Mouse (Mus musculus): ENCODE measurements around the gene Mta2. TPM values are rescaled to one million over a fixed set of nuclear protein-coding genes. Genes with fewer than 3 reads are reported as not detected.

Mta2 gene
- polyA plus RNA-seq, 1 experiment from 2014 or later: 91.3 TPM

GRCm38 (mm10) chr19:8903412-8903811, 38.3 kb upstream of the Mta2 start:
- Histone ChIP-seq H3K36me3 (ENCODE audit: control insufficient read depth, insufficient read depth, low read length) (peaks cover 22% of the 10 kb centered on the region), H3K9ac (ENCODE audit: low read depth, low read length) (no peak overlapping the region), H3K4me2 (ENCODE audit: low read length) (no peak overlapping the region), H3K4me3 (ENCODE audit: low read length) (no peak overlapping the region), H3K9me3 (ENCODE audit: control insufficient read depth, low read length) (no peaks in the 10 kb centered on the region), H3K27me3 (replicated peaks; ENCODE audit: control insufficient read depth, insufficient read depth, low read length) (no peaks in the 10 kb centered on the region), H3K4me1 (ENCODE audit: control insufficient read depth, insufficient read depth, low read depth, low read length) (peaks cover 9% of the 10 kb centered on the region), H3K27ac (ENCODE audit: low read depth, low read length) (no peak overlapping the region)
- 95% methylated on average over 5 of the region's 5 CpGs for WGBS
- no peak for ATAC-seq

GRCm38 (mm10) chr19:8908531-8908930, 33.1 kb upstream of the Mta2 start:
- H3K27me3 ChIP-seq (replicated peaks; ENCODE audit: control insufficient read depth, insufficient read depth, low read length): no peaks in the 10 kb centered on the region
- H3K9me3 ChIP-seq (ENCODE audit: control insufficient read depth, low read length): no peaks in the 10 kb centered on the region
- H3K9ac ChIP-seq (ENCODE audit: low read depth, low read length): no peak overlapping the region
- no peak overlapping the region for H3K4me2 ChIP-seq (ENCODE audit: low read length)
- H3K36me3 ChIP-seq (ENCODE audit: control insufficient read depth, insufficient read depth, low read length): peaks cover 58% of the 10 kb centered on the region
- H3K27ac ChIP-seq (ENCODE audit: low read depth, low read length): no peak overlapping the region
- WGBS: 93% methylated on average over 6 of the region's 6 CpGs
- no peaks in the 10 kb centered on the region for H3K4me1 ChIP-seq (ENCODE audit: control insufficient read depth, insufficient read depth, low read depth, low read length)
- ATAC-seq: no peak
- no peak overlapping the region for H3K4me3 ChIP-seq (ENCODE audit: low read length)

DNA sequence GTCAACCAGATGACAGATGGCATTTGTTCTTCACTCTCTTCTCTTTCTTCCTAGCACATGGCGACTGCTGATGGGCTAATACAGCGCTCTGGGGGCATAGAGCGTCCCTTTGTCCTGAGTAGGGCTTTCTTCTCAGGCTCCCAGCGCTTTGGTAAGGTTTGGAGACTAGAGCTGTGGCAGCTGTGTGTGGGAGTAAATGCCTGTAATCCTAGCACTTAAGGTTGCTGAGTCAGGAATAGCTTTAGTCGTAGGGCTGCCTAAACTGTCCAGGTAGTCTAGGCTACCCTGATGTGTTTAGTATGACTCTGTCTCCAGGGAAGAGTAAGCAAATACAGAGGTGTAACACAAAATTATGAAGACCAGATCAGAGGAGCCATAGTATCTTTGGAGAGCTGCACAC, 29.9 kb upstream of the Mta2 start:
- H3K36me3 ChIP-seq (ENCODE audit: control insufficient read depth, insufficient read depth, low read length): peaks cover 76% of the 10 kb centered on the region
- H3K27me3 ChIP-seq (replicated peaks; ENCODE audit: control insufficient read depth, insufficient read depth, low read length): no peaks in the 10 kb centered on the region
- H3K4me2 ChIP-seq (ENCODE audit: low read length): no peak overlapping the region
- no peak for ATAC-seq
- no peaks in the 10 kb centered on the region for H3K4me1 ChIP-seq (ENCODE audit: control insufficient read depth, insufficient read depth, low read depth, low read length)
- H3K4me3 ChIP-seq (ENCODE audit: low read length): no peak overlapping the region
- H3K27ac ChIP-seq (ENCODE audit: low read depth, low read length): no peak overlapping the region
- no peaks in the 10 kb centered on the region for H3K9me3 ChIP-seq (ENCODE audit: control insufficient read depth, low read length)
- 93% methylated on average over 5 of the region's 5 CpGs for WGBS
- H3K9ac ChIP-seq (ENCODE audit: low read depth, low read length): no peak overlapping the region

GRCm38 (mm10) chr19:8914212-8914611, 27.5 kb upstream of the Mta2 start:
- no peaks in the 10 kb centered on the region for H3K9me3 ChIP-seq (ENCODE audit: control insufficient read depth, low read length)
- H3K9ac ChIP-seq (ENCODE audit: low read depth, low read length): no peak overlapping the region
- ATAC-seq: no peak
- peaks cover 57% of the 10 kb centered on the region for H3K36me3 ChIP-seq (ENCODE audit: control insufficient read depth, insufficient read depth, low read length)
- H3K4me1 ChIP-seq (ENCODE audit: control insufficient read depth, insufficient read depth, low read depth, low read length): no peaks in the 10 kb centered on the region
- no peaks in the 10 kb centered on the region for H3K27me3 ChIP-seq (replicated peaks; ENCODE audit: control insufficient read depth, insufficient read depth, low read length)
- no peak overlapping the region for H3K4me3 ChIP-seq (ENCODE audit: low read length)
- WGBS: 100% methylated on average over 3 of the region's 3 CpGs
- H3K4me2 ChIP-seq (ENCODE audit: low read length): no peak overlapping the region
- H3K27ac ChIP-seq (ENCODE audit: low read depth, low read length): no peak overlapping the region

GRCm38 (mm10) chr19:8919000-8919399, 22.7 kb upstream of the Mta2 start:
- no peak for ATAC-seq
- H3K36me3 ChIP-seq (ENCODE audit: control insufficient read depth, insufficient read depth, low read length): peaks cover 23% of the 10 kb centered on the region
- no peak overlapping the region for H3K4me2 ChIP-seq (ENCODE audit: low read length)
- no peak overlapping the region for H3K4me3 ChIP-seq (ENCODE audit: low read length)
- H3K9ac ChIP-seq (ENCODE audit: low read depth, low read length): no peak overlapping the region
- no peak overlapping the region for H3K27ac ChIP-seq (ENCODE audit: low read depth, low read length)
- WGBS: 95% methylated on average over 3 of the region's 3 CpGs
- H3K27me3 ChIP-seq (replicated peaks; ENCODE audit: control insufficient read depth, insufficient read depth, low read length): no peaks in the 10 kb centered on the region
- peaks cover 9% of the 10 kb centered on the region for H3K4me1 ChIP-seq (ENCODE audit: control insufficient read depth, insufficient read depth, low read depth, low read length)
- no peaks in the 10 kb centered on the region for H3K9me3 ChIP-seq (ENCODE audit: control insufficient read depth, low read length)

GRCm38 (mm10) chr19:8919684-8920072, 22.0 kb upstream of the Mta2 start:
- Histone ChIP-seq H3K27me3 (replicated peaks; ENCODE audit: control insufficient read depth, insufficient read depth, low read length) (no peaks in the 10 kb centered on the region), H3K4me3 (ENCODE audit: low read length) (peak overlapping the region; percentile 93; the same call in 1 of the 2 replicates), H3K27ac (ENCODE audit: low read depth, low read length) (peak overlapping the region; percentile 89; the same call in 1 of the 2 replicates), H3K9me3 (ENCODE audit: control insufficient read depth, low read length) (no peaks in the 10 kb centered on the region), H3K9ac (ENCODE audit: low read depth, low read length) (no peak overlapping the region), H3K4me1 (ENCODE audit: control insufficient read depth, insufficient read depth, low read depth, low read length) (peaks cover 9% of the 10 kb centered on the region), H3K4me2 (ENCODE audit: low read length) (peak overlapping the region; percentile 87), H3K36me3 (ENCODE audit: control insufficient read depth, insufficient read depth, low read length) (peaks cover 18% of the 10 kb centered on the region)
- no peak for ATAC-seq
- WGBS: 65% methylated on average over 6 of the region's 6 CpGs

DNA sequence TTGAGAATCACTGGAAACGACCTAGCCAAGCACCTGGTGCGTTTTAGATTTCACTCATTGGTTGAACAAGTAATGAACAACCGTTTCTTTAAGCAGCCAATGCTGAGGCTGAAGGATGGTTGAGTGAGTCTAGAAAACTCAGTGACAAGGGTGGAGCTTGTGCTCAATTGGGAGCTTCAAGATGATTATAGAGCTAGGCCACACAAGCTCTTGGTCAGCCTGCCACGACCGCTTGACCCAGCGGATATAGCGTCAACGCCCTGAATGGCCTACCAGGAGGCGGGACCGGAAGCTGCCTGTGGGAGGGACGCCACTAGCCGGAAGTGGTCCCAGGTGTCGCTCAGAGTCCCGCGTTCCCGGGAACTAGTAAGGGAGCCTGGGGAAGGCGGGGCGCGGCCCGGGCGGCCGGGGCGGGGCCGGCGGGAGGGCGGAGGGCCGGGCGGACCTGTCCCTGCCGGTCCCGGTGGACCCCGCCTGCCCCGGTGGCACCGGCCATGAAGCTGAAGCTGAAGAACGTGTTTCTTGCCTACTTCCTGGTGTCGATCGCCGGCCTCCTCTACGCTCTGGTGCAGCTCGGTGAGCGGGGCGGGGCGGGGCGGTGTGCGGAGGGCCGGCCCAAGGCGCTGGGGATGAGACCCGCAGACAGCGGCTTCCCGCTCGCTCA, 21.5 kb upstream of the Mta2 start, which contains the start of gene B3gat3:
Gene B3gat3 (plus strand): TSS at position 302 of the 664 bp plus-strand sequence.
- 2% methylated on average over 45 of the region's 50 CpGs for WGBS
- ATAC-seq: peak; percentile 99
- Histone ChIP-seq H3K4me2 (ENCODE audit: low read length) (peak within 1 kb of the TSS; percentile 87), H3K9me3 (ENCODE audit: control insufficient read depth, low read length) (no peaks in the 10 kb centered on the region), H3K36me3 (ENCODE audit: control insufficient read depth, insufficient read depth, low read length) (peaks cover 13% of the 10 kb centered on the region), H3K27me3 (replicated peaks; ENCODE audit: control insufficient read depth, insufficient read depth, low read length) (no peaks in the 10 kb centered on the region), H3K9ac (ENCODE audit: low read depth, low read length) (peak within 1 kb of the TSS; percentile 79), H3K4me3 (ENCODE audit: low read length) (peak within 1 kb of the TSS; percentile 93), H3K27ac (ENCODE audit: low read depth, low read length) (peak within 1 kb of the TSS; percentile 89), H3K4me1 (ENCODE audit: control insufficient read depth, insufficient read depth, low read depth, low read length) (peaks cover 9% of the 10 kb centered on the region)

GRCm38 (mm10) chr19:8920836-8921291, 20.8 kb upstream of the Mta2 start:
- Histone ChIP-seq H3K9me3 (ENCODE audit: control insufficient read depth, low read length) (no peaks in the 10 kb centered on the region), H3K36me3 (ENCODE audit: control insufficient read depth, insufficient read depth, low read length) (peaks cover 12% of the 10 kb centered on the region), H3K9ac (ENCODE audit: low read depth, low read length) (peak overlapping the region; percentile 79), H3K27me3 (replicated peaks; ENCODE audit: control insufficient read depth, insufficient read depth, low read length) (no peaks in the 10 kb centered on the region), H3K4me3 (ENCODE audit: low read length) (peak overlapping the region; percentile 93), H3K27ac (ENCODE audit: low read depth, low read length) (peak overlapping the region; percentile 89), H3K4me2 (ENCODE audit: low read length) (peak overlapping the region; percentile 87), H3K4me1 (ENCODE audit: control insufficient read depth, insufficient read depth, low read depth, low read length) (peaks cover 9% of the 10 kb centered on the region)
- ATAC-seq: no peak; the same call in 1 of the 2 replicates
- WGBS: under 1% methylated on average over 6 of the region's 6 CpGs

DNA sequence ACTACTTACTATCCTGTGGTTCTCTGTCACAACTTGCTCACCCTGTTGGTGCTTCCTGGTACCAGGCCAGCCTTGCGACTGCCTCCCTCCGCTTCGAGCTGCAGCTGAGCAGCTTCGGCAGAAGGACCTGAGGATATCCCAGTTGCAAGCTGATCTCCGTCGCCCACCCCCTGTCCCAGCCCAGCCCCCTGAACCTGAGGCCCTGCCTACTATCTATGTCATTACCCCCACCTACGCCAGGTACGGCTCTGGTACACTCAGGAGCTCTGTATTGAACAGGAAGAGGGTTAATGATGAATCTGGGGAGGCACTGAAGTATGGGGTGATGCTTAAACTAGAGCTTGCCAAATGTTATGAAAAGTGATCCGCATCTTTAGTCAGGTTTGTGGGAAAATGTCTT, 19.9 kb upstream of the Mta2 start:
- Histone ChIP-seq H3K36me3 (ENCODE audit: control insufficient read depth, insufficient read depth, low read length) (peaks cover 15% of the 10 kb centered on the region), H3K27me3 (replicated peaks; ENCODE audit: control insufficient read depth, insufficient read depth, low read length) (no peaks in the 10 kb centered on the region), H3K27ac (ENCODE audit: low read depth, low read length) (no peak overlapping the region), H3K9me3 (ENCODE audit: control insufficient read depth, low read length) (no peaks in the 10 kb centered on the region), H3K4me1 (ENCODE audit: control insufficient read depth, insufficient read depth, low read depth, low read length) (peaks cover 9% of the 10 kb centered on the region), H3K9ac (ENCODE audit: low read depth, low read length) (peak overlapping the region; percentile 38), H3K4me3 (ENCODE audit: low read length) (no peak overlapping the region), H3K4me2 (ENCODE audit: low read length) (peak overlapping the region; percentile 87)
- ATAC-seq: no peak
- 81% methylated on average over 9 of the region's 9 CpGs for WGBS

Measured in hindbrain, embryonic 16.5 days (tissue).